Mouse (Mus musculus) forebrain, embryonic 16.5 days (tissue): ENCODE data around the gene Abat. TPM values are rescaled to one million over a fixed set of nuclear protein-coding genes. Genes with fewer than 3 reads are reported as not detected.

Experiments used
- ATAC-seq: fragments of 200-750 bp; cut with Nextera tagmentation; 2 replicates; pipeline ENCODE4 v1.8.0; 2017; ENCODE audit warnings: mild to moderate bottlenecking, moderate library complexity
- H3K27ac ChIP-seq: fragments of 300-500 bp; sonication (generic); 2 replicates; pipeline ENCODE4 v1.5.1; 2014; ENCODE audit warnings: low read length, control low read depth
- H3K27me3 ChIP-seq: fragments of 300-500 bp; sonication (generic); replicated peaks from 2 replicates; pipeline ENCODE4 v1.6.1; 2014; ENCODE audit warnings: low read length; ENCODE audit not compliant: control insufficient read depth, insufficient read depth
- H3K36me3 ChIP-seq: fragments of 300-500 bp; sonication (generic); 2 replicates; pipeline ENCODE4 v1.6.1; 2014; ENCODE audit not compliant: control insufficient read depth, insufficient read depth
- H3K4me1 ChIP-seq: fragments of 300-500 bp; sonication (generic); replicated peaks from 2 replicates; pipeline ENCODE4 v1.6.1; 2014; ENCODE audit warnings: low read length; ENCODE audit not compliant: control insufficient read depth, insufficient read depth
- H3K4me2 ChIP-seq: fragments of 300-500 bp; sonication (generic); 2 replicates; pipeline ENCODE4 v1.6.1; 2014; ENCODE audit warnings: mild to moderate bottlenecking, low read length, control low read depth
- H3K4me3 ChIP-seq: fragments of 300-500 bp; sonication (generic); replicated peaks from 2 replicates; pipeline ENCODE4 v1.5.1; 2014; ENCODE audit warnings: mild to moderate bottlenecking, low read length, control low read depth
- H3K9ac ChIP-seq: fragments of 300-500 bp; sonication (generic); replicated peaks from 2 replicates; pipeline ENCODE4 v1.6.1; 2014; ENCODE audit warnings: low read depth, low read length, control low read depth
- H3K9me3 ChIP-seq: fragments of 300-500 bp; sonication (generic); 2 replicates; pipeline ENCODE4 v1.6.1; 2016; ENCODE audit warnings: low read length; ENCODE audit not compliant: control insufficient read depth
- WGBS: fragments of 180-500 bp; shearing (Covaris S2); extraction: QIAGEN DNeasy Blood & Tissue Kit; methylation state at CpG from one replicate; pipeline ENCODE4 v1.1.7; 2014; 5-methylcytosine and 5-hydroxymethylcytosine counted together
- polyA plus RNA-seq: library from polyadenylated mRNA; unstranded; fragments of >200 nt; fragmentation: Nextera tagmentation; extraction: Ambion mirVana; gene quantifications from 2 replicates; pipeline ENCODE4 v1.2.1, GENCODE M21; 2015

Abat gene
- polyA plus RNA-seq, 1 experiment from 2014 or later = 58.0 TPM

GRCm38 (mm10) chr16:8564836-8565235, 51.6 kb downstream of the Abat start:
- H3K9ac ChIP-seq = no peak overlapping the region
- peaks cover 4% of the 10 kb centered on the region for H3K9me3 ChIP-seq
- no peak overlapping the region for H3K27ac ChIP-seq
- H3K27me3 ChIP-seq = no peaks in the 10 kb centered on the region
- 91% methylated on average over 2 of the region's 2 CpGs for WGBS
- no peak overlapping the region for H3K4me3 ChIP-seq
- no peaks in the 10 kb centered on the region for H3K36me3 ChIP-seq
- ATAC-seq = no peak
- H3K4me2 ChIP-seq = no peak overlapping the region
- peaks cover 10% of the 10 kb centered on the region for H3K4me1 ChIP-seq

GRCm38 (mm10) chr16:8565539-8565938, 52.3 kb downstream of the Abat start:
- H3K27ac ChIP-seq = no peak overlapping the region
- 90% methylated on average over 2 of the region's 2 CpGs for WGBS
- no peak overlapping the region for H3K4me3 ChIP-seq
- no peaks in the 10 kb centered on the region for H3K9me3 ChIP-seq
- H3K9ac ChIP-seq = no peak overlapping the region
- no peak for ATAC-seq
- H3K36me3 ChIP-seq = no peaks in the 10 kb centered on the region
- no peak overlapping the region for H3K4me2 ChIP-seq
- no peaks in the 10 kb centered on the region for H3K27me3 ChIP-seq
- H3K4me1 ChIP-seq = peaks cover 10% of the 10 kb centered on the region

- no peak overlapping the region for H3K27ac ChIP-seq
- H3K4me1 ChIP-seq = peaks cover 10% of the 10 kb centered on the region
- no peak overlapping the region for H3K4me3 ChIP-seq
- H3K27me3 ChIP-seq = no peaks in the 10 kb centered on the region
- no peak overlapping the region for H3K9ac ChIP-seq
- ATAC-seq = peak; percentile 80
- H3K36me3 ChIP-seq = no peaks in the 10 kb centered on the region
- no peak overlapping the region for H3K4me2 ChIP-seq
- 11% methylated on average over 3 of the region's 3 CpGs for WGBS
- no peaks in the 10 kb centered on the region for H3K9me3 ChIP-seq
Observed at GRCm38 (mm10) chr16:8566115-8566711, 53.0 kb downstream of the Abat start.

GRCm38 (mm10) chr16:8568881-8569280, 55.7 kb downstream of the Abat start:
- WGBS = 79% methylated on average over 7 of the region's 7 CpGs
- Histone ChIP-seq H3K9ac (no peak overlapping the region), H3K27me3 (no peaks in the 10 kb centered on the region), H3K4me2 (no peak overlapping the region), H3K4me1 (peaks cover 10% of the 10 kb centered on the region), H3K27ac (no peak overlapping the region), H3K9me3 (no peaks in the 10 kb centered on the region), H3K36me3 (no peaks in the 10 kb centered on the region), H3K4me3 (no peak overlapping the region)
- ATAC-seq = no peak

GRCm38 (mm10) chr16:8570336-8570735, 57.1 kb downstream of the Abat start:
- no peak for ATAC-seq
- H3K9ac ChIP-seq = no peak overlapping the region
- H3K4me2 ChIP-seq = no peak overlapping the region
- no peaks in the 10 kb centered on the region for H3K36me3 ChIP-seq
- H3K9me3 ChIP-seq = no peaks in the 10 kb centered on the region
- no peak overlapping the region for H3K27ac ChIP-seq
- no peaks in the 10 kb centered on the region for H3K27me3 ChIP-seq
- H3K4me3 ChIP-seq = no peak overlapping the region
- peaks cover 10% of the 10 kb centered on the region for H3K4me1 ChIP-seq
- WGBS = 90% methylated on average over 12 of the region's 12 CpGs

DNA sequence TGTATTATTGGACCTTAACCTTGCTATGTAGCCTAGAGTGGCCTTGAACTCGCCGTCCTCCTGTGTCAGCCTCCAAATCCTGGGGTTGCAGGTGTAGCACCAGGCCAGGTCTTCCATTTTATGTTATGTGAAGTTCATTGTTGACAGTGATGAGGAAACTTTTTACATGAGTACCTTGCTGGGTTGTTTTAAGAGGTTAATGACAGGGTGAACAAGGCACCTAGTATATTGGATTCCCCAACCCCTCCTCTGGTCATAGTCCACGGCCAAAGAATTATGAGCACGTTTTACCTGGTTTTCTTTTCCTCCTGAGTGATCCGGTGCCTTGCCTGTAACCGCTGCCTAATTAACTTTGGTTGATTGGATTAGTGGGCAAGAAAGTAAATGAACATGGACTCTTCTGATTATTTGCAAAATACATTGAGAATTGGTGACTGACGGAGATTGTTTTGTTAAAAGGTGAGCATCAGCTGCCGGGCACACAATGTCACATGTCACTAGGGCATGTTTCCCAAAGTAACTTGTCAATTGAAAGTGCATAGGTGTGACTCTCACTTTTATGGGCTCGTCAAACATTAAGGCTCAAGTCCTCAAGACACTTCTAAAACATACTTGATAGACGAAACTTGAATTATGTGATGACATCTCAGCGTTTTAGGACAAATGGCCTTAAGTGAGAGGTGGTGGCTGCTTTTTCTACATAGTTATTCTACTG, 57.8 kb downstream of the Abat start:
- no peak overlapping the region for H3K4me3 ChIP-seq
- no peaks in the 10 kb centered on the region for H3K9me3 ChIP-seq
- no peak overlapping the region for H3K27ac ChIP-seq
- ATAC-seq = no peak
- WGBS = 85% methylated on average over 11 of the region's 11 CpGs
- H3K27me3 ChIP-seq = no peaks in the 10 kb centered on the region
- H3K36me3 ChIP-seq = no peaks in the 10 kb centered on the region
- H3K4me1 ChIP-seq = peaks cover 3% of the 10 kb centered on the region
- H3K9ac ChIP-seq = no peak overlapping the region
- H3K4me2 ChIP-seq = no peak overlapping the region

DNA sequence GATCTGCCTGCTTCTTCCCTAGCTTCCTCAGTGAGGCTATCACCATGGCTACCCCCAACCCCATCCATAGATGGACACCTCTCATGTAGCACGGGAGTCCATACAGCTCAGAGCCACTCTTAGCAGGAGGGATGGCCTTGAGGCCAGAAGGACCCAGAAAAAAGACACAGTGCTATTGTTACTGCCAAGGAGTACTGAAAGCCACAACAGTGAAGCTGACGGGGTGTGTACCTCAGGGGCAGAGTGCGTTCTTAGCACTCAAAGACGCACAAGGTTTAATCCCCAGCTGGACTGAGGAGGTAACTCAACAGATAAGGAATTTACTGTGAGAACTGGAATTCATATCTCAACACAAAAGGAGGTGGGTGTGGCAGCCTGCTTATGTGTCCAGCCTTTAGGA, 59.8 kb downstream of the Abat start:
- H3K9me3 ChIP-seq = no peaks in the 10 kb centered on the region
- no peaks in the 10 kb centered on the region for H3K4me1 ChIP-seq
- 83% methylated on average over 4 of the region's 4 CpGs for WGBS
- no peak overlapping the region for H3K4me3 ChIP-seq
- no peaks in the 10 kb centered on the region for H3K36me3 ChIP-seq
- no peaks in the 10 kb centered on the region for H3K27me3 ChIP-seq
- H3K9ac ChIP-seq = no peak overlapping the region
- H3K27ac ChIP-seq = no peak overlapping the region
- ATAC-seq = no peak
- no peak overlapping the region for H3K4me2 ChIP-seq

GRCm38 (mm10) chr16:8573751-8574150, 60.5 kb downstream of the Abat start:
- no peaks in the 10 kb centered on the region for H3K9me3 ChIP-seq
- H3K4me3 ChIP-seq = no peak overlapping the region
- no peak overlapping the region for H3K9ac ChIP-seq
- H3K36me3 ChIP-seq = no peaks in the 10 kb centered on the region
- 38% methylated on average over 3 of the region's 3 CpGs for WGBS
- no peak overlapping the region for H3K27ac ChIP-seq
- no peak overlapping the region for H3K4me2 ChIP-seq
- H3K27me3 ChIP-seq = no peaks in the 10 kb centered on the region
- H3K4me1 ChIP-seq = no peaks in the 10 kb centered on the region
- ATAC-seq = no peak

DNA sequence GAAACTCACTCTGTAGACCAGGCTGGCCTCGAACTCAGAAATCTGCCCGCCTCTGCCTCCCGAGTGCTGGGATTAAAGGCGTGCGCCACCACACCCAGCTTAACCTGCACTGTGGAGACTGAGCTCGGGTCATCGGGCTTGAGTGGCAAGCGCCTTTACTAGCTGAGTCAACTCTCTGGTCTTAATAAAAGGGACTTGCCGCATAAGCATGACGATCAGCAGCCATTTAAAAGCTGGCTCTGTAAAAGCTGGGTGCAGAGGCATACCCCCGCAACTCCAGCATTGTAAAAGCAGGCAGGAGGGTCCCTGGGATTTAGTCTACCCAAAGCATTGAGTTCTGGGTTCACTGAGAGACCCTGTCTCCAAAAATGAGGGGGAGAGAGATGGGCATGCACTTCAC, 61.1 kb downstream of the Abat start:
- Histone ChIP-seq H3K4me1 (no peaks in the 10 kb centered on the region), H3K27ac (no peak overlapping the region), H3K9ac (no peak overlapping the region), H3K27me3 (no peaks in the 10 kb centered on the region), H3K36me3 (no peaks in the 10 kb centered on the region), H3K4me2 (no peak overlapping the region), H3K9me3 (no peaks in the 10 kb centered on the region), H3K4me3 (no peak overlapping the region)
- no peak for ATAC-seq
- 88% methylated on average over 11 of the region's 11 CpGs for WGBS
